Mouse (Mus musculus): ENCODE results near the gene Ugcg. TPM values are rescaled to one million over a fixed set of nuclear protein-coding genes. Genes with fewer than 3 reads are reported as not detected.
"Not testable (repeated sequence)": the region's sequence is repeated elsewhere in the genome, so short reads cannot be mapped to it uniquely, and the experiment has no call there.

Ugcg gene
- total RNA-seq, 2 experiments from 2014 or later = 14.4 to 15.1 TPM

DNA sequence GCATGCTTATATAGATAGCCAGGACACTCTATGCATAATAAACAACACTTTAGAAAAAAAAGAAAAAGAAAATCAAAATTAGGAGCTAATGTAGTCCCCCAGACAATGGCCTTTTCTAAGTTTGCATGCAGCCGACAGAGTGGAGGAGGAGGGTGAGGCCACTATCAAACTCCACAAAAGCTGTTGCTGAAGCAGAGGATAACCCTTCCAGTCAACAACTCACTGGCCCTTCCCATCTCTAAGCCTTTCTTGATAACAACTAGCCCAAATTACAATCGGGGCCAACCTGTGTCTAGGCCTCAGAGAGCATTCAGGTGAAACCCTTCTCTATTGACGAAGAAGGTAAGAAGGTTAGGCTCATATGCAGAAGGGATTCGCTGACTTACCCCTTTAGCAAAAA, 56.7 kb downstream of the Ugcg start:
- no peak for DNase-seq (ENCODE audit: low spot score)
- intact Hi-C loops (cut with DNase I) = no loop called here

DNA sequence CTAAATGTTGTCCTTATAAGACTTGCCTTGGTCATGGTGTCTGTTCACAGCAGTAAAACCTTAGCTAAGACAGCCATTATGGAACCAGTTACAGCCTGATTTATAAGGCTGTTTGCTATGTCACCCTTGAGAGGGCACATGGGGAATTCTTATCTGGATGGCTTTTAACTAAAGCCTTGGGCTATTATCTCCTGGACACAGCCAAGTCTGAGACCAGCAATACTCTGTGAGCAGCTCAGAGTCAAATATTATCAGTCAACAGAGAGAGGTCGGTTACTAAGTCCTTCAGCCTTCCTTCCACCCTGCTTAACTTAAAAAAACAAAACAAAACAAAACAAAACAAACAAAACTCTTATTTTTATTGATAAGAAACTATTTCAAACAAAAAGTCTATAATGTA, 58.5 kb downstream of the Ugcg start:
- intact Hi-C loops (cut with DNase I) = no loop called here
- DNase-seq (ENCODE audit: low spot score) = no peak

DNA sequence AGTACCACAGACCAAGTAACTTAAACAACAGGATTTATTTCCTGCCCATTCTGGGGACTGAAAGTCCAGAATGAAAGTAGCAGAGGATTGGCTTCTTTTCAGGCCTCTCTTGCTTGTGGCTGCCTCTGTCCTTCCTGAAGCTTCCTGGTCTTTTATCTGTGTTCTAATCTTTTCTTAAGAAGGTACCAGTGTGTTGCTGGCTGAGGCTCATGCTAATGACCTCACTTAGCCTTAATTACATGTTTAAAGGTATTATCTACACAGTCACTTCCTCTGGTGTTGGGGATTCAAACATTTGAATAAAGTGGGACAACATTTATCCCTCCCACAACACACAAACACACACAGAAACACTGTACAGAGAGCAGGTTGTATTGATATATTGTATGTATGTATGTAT, 59.0 kb downstream of the Ugcg start:
- intact Hi-C loops (cut with DNase I) = no loop called here
- no peak for DNase-seq (ENCODE audit: low spot score)

DNA sequence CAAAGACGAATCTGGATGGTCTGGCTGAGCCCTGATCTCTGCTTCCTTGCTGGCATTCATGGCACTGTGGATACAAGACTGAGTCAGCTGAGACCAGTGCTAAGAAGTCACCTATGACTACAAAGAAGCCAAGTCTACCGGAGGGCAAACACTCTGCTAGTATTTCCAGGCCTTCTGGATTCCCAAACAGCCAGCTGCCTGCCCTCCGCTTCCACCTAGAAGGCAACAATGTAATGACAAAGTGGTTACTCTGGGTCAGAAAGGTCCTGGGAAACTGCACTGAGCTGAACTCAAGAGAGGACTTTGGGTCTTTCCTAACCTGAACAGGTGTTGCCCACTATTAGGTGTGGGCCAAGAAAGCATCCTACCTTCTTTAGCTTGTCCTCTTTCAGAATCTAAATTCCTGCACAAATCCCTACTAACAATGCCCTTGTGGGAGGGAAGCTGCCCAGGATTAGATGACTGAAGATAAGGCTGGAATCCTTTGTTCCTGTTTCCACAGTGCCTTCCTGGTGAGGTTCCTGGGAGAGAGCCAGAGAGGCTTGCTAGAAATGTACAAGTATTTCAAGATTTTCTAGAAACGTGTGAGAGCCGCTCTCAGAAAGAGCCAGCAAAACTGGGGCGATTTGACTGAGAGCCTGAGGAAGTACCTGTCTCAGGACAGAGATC, 63.5 kb downstream of the Ugcg start:
- no peak for DNase-seq (ENCODE audit: low spot score)
- intact Hi-C loops (cut with DNase I) = no loop called here

DNA sequence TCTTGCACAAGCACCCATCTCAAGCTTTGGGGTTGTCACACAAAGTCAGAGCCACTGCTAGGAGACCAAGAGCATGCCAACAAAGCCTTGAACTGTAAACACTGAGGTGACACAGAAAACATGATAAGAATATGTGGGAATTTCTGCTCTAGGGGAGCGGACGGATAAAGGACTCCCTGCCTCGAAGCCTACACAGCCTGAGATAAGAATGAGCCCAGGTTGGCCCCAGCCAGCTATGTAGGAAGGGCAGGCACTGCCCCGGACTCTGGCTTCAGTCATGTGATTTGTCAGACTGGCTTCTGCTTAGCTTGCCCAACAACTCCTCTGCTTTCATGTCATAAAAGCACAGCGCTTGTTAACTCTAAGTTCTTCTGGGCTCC, 64.0 kb downstream of the Ugcg start:
- no peak for DNase-seq (ENCODE audit: low spot score)
- intact Hi-C loops (cut with DNase I) = no loop called here

DNA sequence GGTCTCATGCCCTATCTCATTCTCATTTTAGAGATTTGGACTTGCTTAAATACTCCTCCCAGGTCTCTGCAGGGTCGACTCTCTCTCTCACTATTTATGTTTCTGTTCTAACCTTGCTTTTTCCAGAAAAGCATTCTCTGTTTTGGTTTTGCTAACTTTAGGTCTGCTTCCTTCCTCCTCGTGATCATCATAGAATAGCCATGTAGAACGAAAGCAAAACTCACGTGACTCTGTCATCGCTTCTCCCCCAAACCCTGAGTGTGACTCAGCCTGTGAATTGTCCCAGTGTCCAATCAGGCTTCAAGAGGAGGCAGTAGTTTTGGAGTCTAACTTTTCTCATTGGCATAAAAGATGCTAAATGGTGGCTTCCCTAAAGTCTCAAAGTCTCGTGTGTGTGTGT, 65.3 kb downstream of the Ugcg start:
- intact Hi-C loops (cut with DNase I) = no loop called here
- DNase-seq (ENCODE audit: low spot score) = no peak

DNA sequence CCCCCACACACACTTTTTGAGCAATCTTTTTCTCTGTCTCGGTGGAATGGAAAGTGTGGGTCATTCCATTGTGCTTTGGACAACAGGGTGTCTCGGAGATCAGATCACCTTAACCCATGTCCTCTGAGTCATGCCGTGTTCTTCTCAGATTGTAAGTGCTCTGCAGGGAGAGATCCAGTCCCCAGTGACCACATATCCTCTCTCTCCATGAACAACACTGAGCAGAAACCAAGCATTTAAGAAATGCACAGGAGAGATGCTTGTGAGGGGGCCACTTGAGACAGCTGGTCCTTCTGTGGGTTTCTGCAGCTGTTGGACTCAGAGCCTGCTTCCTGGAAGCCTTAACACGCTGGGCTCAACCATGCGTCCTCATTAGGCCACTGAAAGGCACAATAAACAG, 66.9 kb downstream of the Ugcg start:
- intact Hi-C loops (cut with DNase I) = loop anchor here (5.0 kb wide), 1 partner anchor 81 kb away; no protein-coding TSS in a partner anchor
- DNase-seq (ENCODE audit: low spot score) = no peak

DNA sequence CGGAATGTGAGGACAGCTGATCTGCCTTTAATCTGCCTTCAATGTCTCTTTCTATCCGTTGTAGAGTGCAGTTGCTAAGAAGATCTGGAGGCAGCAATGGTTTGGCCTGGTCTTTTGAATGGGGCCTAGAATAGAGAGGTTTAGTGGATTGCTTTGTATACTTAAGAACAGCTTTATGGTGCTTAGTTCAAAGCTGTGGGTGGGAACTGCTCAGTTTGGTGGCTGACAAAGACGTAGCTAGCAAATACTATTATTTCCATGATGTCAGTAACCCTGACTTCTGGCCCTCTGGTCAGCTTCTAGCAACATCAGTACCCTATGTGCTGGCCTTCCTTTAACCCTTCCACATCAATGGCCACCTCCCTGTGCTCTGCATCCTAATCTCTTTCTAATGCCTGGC, 68.8 kb downstream of the Ugcg start:
- DNase-seq (ENCODE audit: low spot score) = no peak

DNA sequence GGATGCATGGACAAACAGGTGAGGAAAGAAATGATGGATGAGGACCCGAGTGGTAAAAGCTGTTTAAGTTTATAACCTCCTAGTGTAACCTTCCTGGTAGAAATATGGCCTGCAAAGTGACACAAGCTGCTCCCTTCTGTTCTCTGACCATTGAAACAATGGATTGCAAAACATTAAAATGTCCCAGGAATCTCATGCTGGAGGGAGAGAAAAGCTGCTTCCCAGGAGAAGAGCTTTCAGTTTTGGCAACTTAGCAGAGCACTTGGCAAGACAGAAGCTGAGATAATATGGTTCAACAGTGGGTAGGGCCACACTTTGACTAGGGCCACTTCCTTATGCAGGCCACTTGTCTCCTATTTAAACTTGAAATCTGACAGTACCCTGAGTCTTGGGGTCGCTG, 69.7 kb downstream of the Ugcg start:
- intact Hi-C loops (cut with DNase I) = loop anchor here (5.0 kb wide), 1 partner anchor 79 kb away; no protein-coding TSS in a partner anchor
- no peak for DNase-seq (ENCODE audit: low spot score)

More for the DNA sequence above, 68.8 kb downstream of the Ugcg start:
- intact Hi-C loops (cut with DNase I) = loop anchor here (5.0 kb wide), 1 partner anchor 79 kb away; no protein-coding TSS in a partner anchor

DNA sequence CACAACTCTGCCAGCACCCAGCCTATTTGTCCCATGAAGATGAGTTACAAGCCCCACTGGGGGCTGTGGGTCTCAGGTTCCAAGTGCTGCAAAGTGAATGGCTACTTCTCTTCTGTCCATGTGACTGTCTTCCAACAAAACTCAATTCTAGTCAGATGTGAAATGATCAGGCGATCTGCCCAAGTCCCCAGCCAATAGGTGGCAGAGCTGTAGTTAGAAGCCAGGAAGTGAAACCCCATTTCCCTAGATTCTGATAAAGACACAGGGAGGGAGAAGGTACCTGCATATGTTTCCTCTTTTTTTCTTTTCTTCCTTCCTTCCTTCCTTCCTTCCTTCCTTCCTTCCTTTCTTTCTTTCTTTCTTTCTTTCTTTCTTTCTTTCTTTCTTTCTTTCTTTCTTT, 70.7 kb downstream of the Ugcg start:
- DNase-seq (ENCODE audit: low spot score) = no peak
- intact Hi-C loops (cut with DNase I) = loop anchor here (5.0 kb wide), 2 partner anchors 77 to 163 kb away; no protein-coding TSS in a partner anchor

DNA sequence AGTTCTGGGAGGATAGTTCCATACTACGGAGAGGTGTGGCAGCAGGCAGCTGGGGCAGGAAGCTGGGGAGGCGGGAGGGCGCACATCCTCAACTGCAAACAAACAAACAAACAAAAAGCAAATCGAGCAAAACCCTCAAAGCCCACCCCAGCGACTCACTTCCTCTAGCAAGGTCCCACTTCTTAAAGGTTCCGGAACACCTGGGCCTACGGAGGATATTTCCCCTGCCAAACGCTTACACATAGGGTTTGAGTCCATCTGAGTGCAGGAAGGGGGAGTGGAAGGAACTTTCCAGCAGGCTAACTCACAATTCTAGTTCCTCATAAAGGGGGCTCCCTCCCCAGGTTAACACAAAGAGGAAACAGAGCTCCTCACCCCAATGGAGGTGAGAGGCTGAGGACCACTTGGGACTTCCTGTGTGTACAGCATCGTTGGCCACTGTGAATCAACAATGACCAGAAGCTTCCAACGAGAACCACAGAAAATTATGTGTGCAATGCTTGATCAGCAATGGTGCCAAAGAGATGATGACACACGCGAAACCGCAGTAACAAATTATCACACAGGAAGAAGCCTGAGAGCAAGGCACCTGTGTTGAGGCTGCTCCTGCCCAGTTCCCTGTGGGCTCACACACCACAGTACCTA, 71.9 kb downstream of the Ugcg start:
- intact Hi-C loops (cut with DNase I) = loop anchor here (5.0 kb wide), 1 partner anchor 164 kb away; no protein-coding TSS in a partner anchor
- DNase-seq (ENCODE audit: low spot score) = no peak

DNA sequence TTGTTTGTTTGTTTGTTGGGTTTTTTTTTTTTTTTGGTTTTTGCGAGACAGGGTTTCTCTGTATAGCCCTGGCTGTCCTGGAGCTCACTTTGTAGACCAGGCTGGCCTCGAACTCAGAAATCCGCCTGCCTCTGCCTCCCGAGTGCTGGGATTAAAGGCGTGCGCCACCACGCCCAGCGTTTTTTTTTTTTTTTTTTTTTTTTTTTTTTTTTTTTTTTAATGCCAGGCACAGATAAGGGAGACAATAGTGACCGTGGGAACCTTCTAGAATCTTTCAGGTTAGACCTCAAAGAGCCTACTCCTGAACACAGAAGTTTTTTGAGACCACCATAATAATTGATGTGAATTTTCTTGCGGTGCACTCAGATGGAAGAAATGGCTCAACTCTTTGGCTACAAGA, 72.5 kb downstream of the Ugcg start:
- DNase-seq (ENCODE audit: low spot score) = not testable (repeated sequence)
- intact Hi-C loops (cut with DNase I) = loop anchor here (5.0 kb wide), 1 partner anchor 164 kb away; no protein-coding TSS in a partner anchor

DNA sequence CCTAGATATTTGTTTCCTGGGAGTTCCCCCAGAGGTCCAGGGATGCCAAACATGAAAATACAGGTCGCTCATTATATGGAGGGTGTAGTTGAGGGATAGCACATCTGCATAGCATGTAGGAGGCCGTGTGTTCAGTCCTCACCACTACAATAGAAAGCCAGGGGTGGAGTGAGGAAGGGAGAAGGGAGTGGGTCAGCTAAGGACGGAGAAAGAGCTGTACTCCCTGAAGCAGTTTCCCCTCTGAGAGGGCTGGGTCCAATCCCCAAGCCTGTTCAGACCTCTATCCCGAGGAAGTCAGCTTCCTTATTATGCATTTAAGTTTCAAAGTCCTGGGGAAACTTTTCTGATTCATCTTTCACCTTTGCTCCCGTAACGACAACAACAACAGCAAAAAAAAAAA, 73.1 kb downstream of the Ugcg start:
- intact Hi-C loops (cut with DNase I) = loop anchor here (5.0 kb wide), 1 partner anchor 165 kb away; no protein-coding TSS in a partner anchor
- no peak for DNase-seq (ENCODE audit: low spot score)

DNA sequence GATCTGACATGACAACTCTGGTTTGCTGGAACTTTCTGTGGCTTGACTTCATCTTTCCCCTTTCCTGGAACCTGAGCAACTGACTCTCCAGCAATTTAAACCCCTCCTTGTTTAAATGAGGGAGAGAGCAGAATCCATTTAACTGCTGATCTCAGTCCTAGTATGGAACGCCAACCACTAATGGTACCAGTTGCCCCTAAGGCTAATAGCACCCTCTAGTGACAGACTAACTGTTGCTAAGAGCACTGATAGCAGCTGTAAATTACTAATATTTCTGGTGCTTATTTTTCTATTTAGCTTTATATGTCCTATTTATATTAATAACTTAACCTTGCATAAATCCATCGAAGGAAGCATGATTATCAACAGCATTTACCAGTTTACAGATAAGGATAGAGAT, 74.4 kb downstream of the Ugcg start:
- intact Hi-C loops (cut with DNase I) = loop anchor here (5.0 kb wide), 1 partner anchor 166 kb away; no protein-coding TSS in a partner anchor
- DNase-seq (ENCODE audit: low spot score) = no peak

DNA sequence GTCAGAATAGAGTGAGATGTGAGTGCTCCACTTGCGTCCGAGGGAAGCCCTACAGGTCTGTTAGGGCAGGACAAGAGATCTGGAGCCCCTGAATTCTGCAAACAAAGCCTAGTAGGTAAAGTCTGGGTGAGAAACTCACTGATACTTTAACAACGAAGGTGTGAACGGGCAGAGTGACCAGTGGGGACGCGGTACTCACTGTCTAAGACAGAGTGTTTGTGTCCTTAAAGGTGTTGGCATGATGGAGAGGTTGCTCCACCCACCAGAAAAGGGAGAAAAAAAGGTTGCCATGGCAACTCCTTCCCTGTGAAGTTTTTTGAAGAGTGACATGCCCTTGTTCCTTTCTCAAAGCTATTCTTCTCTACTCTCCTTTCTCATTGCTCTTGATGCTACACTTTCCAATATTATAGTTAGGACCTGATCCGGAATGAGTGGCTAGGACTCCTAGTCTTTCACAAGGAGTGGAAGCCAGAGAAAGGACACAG, 75.6 kb downstream of the Ugcg start:
- intact Hi-C loops (cut with DNase I) = loop anchor here (5.0 kb wide), 1 partner anchor 167 kb away; no protein-coding TSS in a partner anchor
- no peak for DNase-seq (ENCODE audit: low spot score)

DNA sequence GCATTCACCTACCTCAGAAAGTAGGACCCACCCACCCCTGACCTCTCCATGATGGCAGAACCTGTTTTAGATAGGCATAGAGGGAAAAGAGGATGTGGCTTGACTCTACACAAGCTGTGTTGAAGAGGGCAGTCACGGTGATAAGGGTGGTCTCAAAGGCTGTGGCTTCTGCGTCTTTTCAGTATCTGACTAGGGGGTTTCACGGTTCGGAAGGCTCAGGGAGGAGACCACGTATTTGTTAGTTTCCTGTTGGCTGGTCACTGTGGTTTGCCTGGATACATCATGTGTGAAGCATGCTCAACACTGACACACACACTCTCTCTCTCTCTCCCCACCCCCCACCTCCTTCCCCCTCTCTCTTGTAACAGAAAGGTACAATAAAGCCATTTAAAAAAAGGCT, 76.1 kb downstream of the Ugcg start:
- DNase-seq (ENCODE audit: low spot score) = no peak
- intact Hi-C loops (cut with DNase I) = no loop called here

DNA sequence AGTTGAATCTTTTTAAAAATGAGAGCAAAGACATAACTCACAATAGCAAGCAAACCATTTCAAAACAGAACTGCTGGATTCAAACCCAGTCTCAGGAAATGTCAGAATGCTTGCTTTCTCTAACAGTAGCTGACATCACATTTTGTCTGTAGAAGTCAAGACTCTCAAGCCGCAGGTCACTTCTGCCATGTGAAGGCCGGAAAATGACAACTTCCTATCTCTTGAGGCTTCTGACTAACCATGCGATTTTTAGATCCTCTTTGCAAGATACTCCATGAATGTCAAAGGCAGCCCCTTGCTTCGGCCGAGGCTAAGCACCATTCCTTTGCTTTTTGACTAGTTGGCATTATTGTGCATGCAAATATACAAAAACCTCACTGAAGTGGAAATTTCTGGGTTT, 76.6 kb downstream of the Ugcg start:
- intact Hi-C loops (cut with DNase I) = no loop called here
- no peak for DNase-seq (ENCODE audit: low spot score)
